Mouse (Mus musculus) megakaryocyte, embryonic 14.5 days (primary cell): ENCODE data around the gene Golga5.

Source experiments
- FLI1 ChIP-seq: IDR thresholded peaks from 2 replicates; pipeline ENCODE4 v1.6.1; 2012; ENCODE audit warnings: low read length, inconsistent platforms, mixed read lengths
- GATA1 ChIP-seq: IDR thresholded peaks from 3 replicates; pipeline ENCODE4 v1.6.1; 2012; ENCODE audit warnings: mixed read lengths, low read length, inconsistent platforms, borderline replicate concordance

GRCm38 (mm10) chr12:102491911-102492310 lies 23.0 kb downstream of the Golga5 start:
- TF ChIP-seq GATA1 (no peak), FLI1 (no peak)
